Mouse (Mus musculus): Measurements from ENCODE around the gene Hyal1. TPM values are rescaled to one million over a fixed set of nuclear protein-coding genes. Genes with fewer than 3 reads are reported as not detected.

Gene Hyal1
- total RNA-seq, 2 experiments from 2014 or later = 4.3 to 5.9 TPM

DNA sequence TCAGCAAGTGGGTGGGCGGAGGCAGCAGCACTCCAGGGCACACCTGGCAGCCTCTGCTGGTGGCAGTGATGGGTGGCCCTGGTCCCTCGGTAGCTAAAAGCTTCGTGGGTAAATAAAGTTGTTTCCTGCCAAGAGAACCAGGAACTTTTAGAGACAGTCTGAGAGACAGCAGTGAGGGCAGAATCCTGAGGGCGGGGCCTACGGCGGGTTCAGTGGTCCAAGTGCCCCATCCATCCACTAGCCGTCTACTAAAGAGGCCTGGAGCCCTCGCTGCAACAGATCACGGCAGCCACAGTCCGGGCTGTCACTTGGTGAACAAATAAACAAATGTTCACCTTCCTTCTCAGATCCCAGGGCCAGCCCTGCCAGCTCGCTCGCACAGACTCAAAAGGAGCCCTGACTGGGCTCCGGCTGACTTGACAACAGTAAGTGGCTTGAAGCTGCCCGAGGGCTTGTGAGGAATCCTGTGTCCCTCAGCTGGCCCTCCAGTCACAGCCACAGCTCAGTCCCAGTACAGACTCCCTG is 53.2 kb downstream of the Hyal1 start:
- ATAC-seq (replicated peaks; ENCODE audit: low FRiP score, low TSS enrichment, poor library complexity, severe bottlenecking) = no peak

DNA sequence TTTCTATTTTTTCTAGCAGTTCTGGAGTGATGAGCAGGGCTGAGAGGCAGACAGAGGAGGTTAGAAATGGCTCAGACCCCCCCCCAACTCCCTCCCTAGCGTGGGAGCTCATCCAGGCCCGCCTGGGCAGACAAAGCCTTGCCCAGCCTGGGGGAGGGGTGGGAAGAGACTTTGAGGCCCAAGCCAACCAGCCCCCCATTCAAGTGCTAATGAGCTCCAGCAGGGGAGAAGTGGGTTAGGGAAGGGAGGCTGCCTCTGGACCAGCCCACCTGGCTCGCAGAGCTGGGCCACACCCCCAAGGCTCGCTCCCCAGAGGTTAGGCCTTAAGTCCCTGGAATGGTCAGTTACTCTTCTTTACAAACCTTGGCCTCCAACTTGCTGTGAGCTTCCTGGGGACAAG is 53.8 kb downstream of the Hyal1 start:
- ATAC-seq (replicated peaks; ENCODE audit: low FRiP score, low TSS enrichment, poor library complexity, severe bottlenecking) = no peak

Other genes starting within 250 kb of the Hyal1 start
- gene Hemk1, start 238.6 kb upstream of the Hyal1 start, total RNA-seq (2014; fragmentation: Nextera tagmentation) = 5.8 and 18.8 TPM in 2 replicates
- 4.9 and 9.0 TPM in 2 replicates for gene Hemk1, start 238.6 kb upstream of the Hyal1 start, total RNA-seq (2017)
- not detected in 2 replicates for gene 6430571L13Rik, start 236.3 kb upstream of the Hyal1 start, total RNA-seq (2014; fragmentation: Nextera tagmentation)
- gene 6430571L13Rik, start 236.3 kb upstream of the Hyal1 start, total RNA-seq (2017) = 0.47 TPM in 1 of 2 replicates, not detected in the other
- 0.10 TPM in 1 of 2 replicates, not detected in the other for gene Cacna2d2, start 177.3 kb upstream of the Hyal1 start, total RNA-seq (2014; fragmentation: Nextera tagmentation)
- gene Cacna2d2, start 177.3 kb upstream of the Hyal1 start, total RNA-seq (2017) = not detected in 2 replicates
- 15.0 and 18.4 TPM in 2 replicates for gene Tmem115, start 43.0 kb upstream of the Hyal1 start, total RNA-seq (2014; fragmentation: Nextera tagmentation)
- 13.3 and 15.7 TPM in 2 replicates for gene Tmem115, start 43.0 kb upstream of the Hyal1 start, total RNA-seq (2017)
- 5.3 and 16.6 TPM in 2 replicates for gene Cyb561d2, start 34.7 kb upstream of the Hyal1 start, total RNA-seq (2014; fragmentation: Nextera tagmentation)
- gene Cyb561d2, start 34.7 kb upstream of the Hyal1 start, total RNA-seq (2017) = 14.5 and 15.0 TPM in 2 replicates
- gene Nprl2, start 34.7 kb upstream of the Hyal1 start, total RNA-seq (2014; fragmentation: Nextera tagmentation) = 14.8 and 19.1 TPM in 2 replicates
- gene Nprl2, start 34.7 kb upstream of the Hyal1 start, total RNA-seq (2017) = 7.5 and 8.7 TPM in 2 replicates
- gene Zmynd10, start 29.6 kb upstream of the Hyal1 start, total RNA-seq (2014; fragmentation: Nextera tagmentation) = not detected in 2 replicates
- not detected in 2 replicates for gene Zmynd10, start 29.6 kb upstream of the Hyal1 start, total RNA-seq (2017)
- gene Rassf1, start 25.4 kb upstream of the Hyal1 start, total RNA-seq (2014; fragmentation: Nextera tagmentation) = 24.6 and 29.3 TPM in 2 replicates
- gene Rassf1, start 25.4 kb upstream of the Hyal1 start, total RNA-seq (2017) = 32.8 and 40.3 TPM in 2 replicates
- 27.2 and 33.6 TPM in 2 replicates for gene Tusc2, start 13.7 kb upstream of the Hyal1 start, total RNA-seq (2014; fragmentation: Nextera tagmentation)
- gene Tusc2, start 13.7 kb upstream of the Hyal1 start, total RNA-seq (2017) = 15.6 and 26.1 TPM in 2 replicates
- 7.6 and 23.6 TPM in 2 replicates for gene Hyal2, start 9.0 kb upstream of the Hyal1 start, total RNA-seq (2014; fragmentation: Nextera tagmentation)
- 5.4 and 8.3 TPM in 2 replicates for gene Hyal2, start 9.0 kb upstream of the Hyal1 start, total RNA-seq (2017)
- 46.2 and 49.0 TPM in 2 replicates for gene Naa80, start 2.0 kb downstream of the Hyal1 start, total RNA-seq (2014; fragmentation: Nextera tagmentation)
- gene Naa80, start 2.0 kb downstream of the Hyal1 start, total RNA-seq (2017) = 15.8 and 25.8 TPM in 2 replicates
- 5.1 and 9.4 TPM in 2 replicates for gene Hyal3, start 3.9 kb downstream of the Hyal1 start, total RNA-seq (2014; fragmentation: Nextera tagmentation)
- gene Hyal3, start 3.9 kb downstream of the Hyal1 start, total RNA-seq (2017) = 0.61 and 3.3 TPM in 2 replicates
- 226 and 251 TPM in 2 replicates for gene Ifrd2, start 10.7 kb downstream of the Hyal1 start, total RNA-seq (2014; fragmentation: Nextera tagmentation)
- gene Ifrd2, start 10.7 kb downstream of the Hyal1 start, total RNA-seq (2017) = 103 and 192 TPM in 2 replicates
- gene Sema3b, start 32.3 kb downstream of the Hyal1 start, total RNA-seq (2014; fragmentation: Nextera tagmentation) = 0.50 TPM in 1 of 2 replicates, not detected in the other
- gene Sema3b, start 32.3 kb downstream of the Hyal1 start, total RNA-seq (2017) = not detected in 2 replicates
- gene Gnai2, start 58.4 kb downstream of the Hyal1 start, total RNA-seq (2014; fragmentation: Nextera tagmentation) = 204 and 225 TPM in 2 replicates
- 215 and 228 TPM in 2 replicates for gene Gnai2, start 58.4 kb downstream of the Hyal1 start, total RNA-seq (2017)
- gene Slc38a3, start 92.6 kb downstream of the Hyal1 start, total RNA-seq (2014; fragmentation: Nextera tagmentation) = not detected in 2 replicates
- not detected in 2 replicates for gene Slc38a3, start 92.6 kb downstream of the Hyal1 start, total RNA-seq (2017)
- not detected in 2 replicates for gene Gnat1, start 102.8 kb downstream of the Hyal1 start, total RNA-seq (2014; fragmentation: Nextera tagmentation)
- gene Gnat1, start 102.8 kb downstream of the Hyal1 start, total RNA-seq (2017) = 5.3 TPM in 1 of 2 replicates, not detected in the other
- gene Sema3f, start 133.5 kb downstream of the Hyal1 start, total RNA-seq (2014; fragmentation: Nextera tagmentation) = 0.94 TPM in 1 of 2 replicates, not detected in the other
- not detected in 2 replicates for gene Sema3f, start 133.5 kb downstream of the Hyal1 start, total RNA-seq (2017)
- 172 and 186 TPM in 2 replicates for gene Rbm5, start 194.1 kb downstream of the Hyal1 start, total RNA-seq (2014; fragmentation: Nextera tagmentation)
- 236 and 244 TPM in 2 replicates for gene Rbm5, start 194.1 kb downstream of the Hyal1 start, total RNA-seq (2017)